Mouse (Mus musculus): ENCODE data around the gene Lmo7. TPM values are rescaled to one million over a fixed set of nuclear protein-coding genes. Genes with fewer than 3 reads are reported as not detected.

The Lmo7 gene
- polyA plus RNA-seq, 1 experiment from 2014 or later = not detected

- no peaks in the 10 kb centered on the region for H3K79me2 ChIP-seq (ENCODE audit: inconsistent target)
- 31% methylated on average over 1 of the region's 1 CpGs for WGBS (ENCODE audit: missing documents)
- H3K27ac ChIP-seq = no peak overlapping the region
- no peak overlapping the region for H3K4me3 ChIP-seq (ENCODE audit: inconsistent target)
- no peaks in the 10 kb centered on the region for H3K36me3 ChIP-seq (ENCODE audit: inconsistent target)
Observed at GRCm38 (mm10) chr14:101762267-101762666, 32.5 kb downstream of the Lmo7 start.

GRCm38 (mm10) chr14:101763762-101764295 lies 34.1 kb downstream of the Lmo7 start:
- Histone ChIP-seq H3K4me3 (ENCODE audit: inconsistent target) (no peak overlapping the region), H3K27ac (no peak overlapping the region), H3K79me2 (ENCODE audit: inconsistent target) (no peaks in the 10 kb centered on the region), H3K36me3 (ENCODE audit: inconsistent target) (no peaks in the 10 kb centered on the region)
- WGBS (ENCODE audit: missing documents) = 85% methylated on average over 3 of the region's 3 CpGs

GRCm38 (mm10) chr14:101771336-101771735 lies 41.6 kb downstream of the Lmo7 start:
- WGBS (ENCODE audit: missing documents) = 87% methylated on average over 5 of the region's 5 CpGs
- no peaks in the 10 kb centered on the region for H3K79me2 ChIP-seq (ENCODE audit: inconsistent target)

DNA sequence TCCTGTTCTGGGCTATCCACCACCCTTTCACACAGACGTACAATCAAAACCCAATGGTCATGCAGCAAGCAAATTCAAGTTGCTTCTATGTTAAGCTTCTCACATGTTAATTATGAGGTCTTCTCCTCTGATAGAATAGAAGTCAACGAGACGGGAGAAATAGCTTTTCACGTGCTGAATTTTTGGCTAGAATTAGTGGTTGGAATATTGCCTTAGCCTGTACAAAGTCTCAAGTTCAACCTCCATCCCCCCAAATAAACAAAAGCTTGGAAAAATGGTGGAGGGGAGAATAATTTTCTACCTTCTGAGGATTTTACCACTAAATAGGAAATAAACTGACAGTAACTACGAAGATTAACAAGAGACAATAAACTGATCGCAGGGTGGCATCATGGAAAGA lies 42.0 kb downstream of the Lmo7 start:
- Histone ChIP-seq H3K79me2 (ENCODE audit: inconsistent target) (no peaks in the 10 kb centered on the region), H3K27ac (no peak overlapping the region), H3K36me3 (ENCODE audit: inconsistent target) (no peaks in the 10 kb centered on the region), H3K4me3 (ENCODE audit: inconsistent target) (no peak overlapping the region)
- 93% methylated on average over 6 of the region's 6 CpGs for WGBS (ENCODE audit: missing documents)

More at GRCm38 (mm10) chr14:101771336-101771735, 41.6 kb downstream of the Lmo7 start:
- no peak overlapping the region for H3K27ac ChIP-seq
- H3K36me3 ChIP-seq (ENCODE audit: inconsistent target) = no peaks in the 10 kb centered on the region
- no peak overlapping the region for H3K4me3 ChIP-seq (ENCODE audit: inconsistent target)

- Histone ChIP-seq H3K27ac (no peak overlapping the region), H3K36me3 (ENCODE audit: inconsistent target) (no peaks in the 10 kb centered on the region), H3K4me3 (ENCODE audit: inconsistent target) (no peak overlapping the region), H3K79me2 (ENCODE audit: inconsistent target) (no peaks in the 10 kb centered on the region)
- 38% methylated on average over 4 of the region's 4 CpGs for WGBS (ENCODE audit: missing documents)
Observed at GRCm38 (mm10) chr14:101774631-101775030, 44.9 kb downstream of the Lmo7 start.

DNA sequence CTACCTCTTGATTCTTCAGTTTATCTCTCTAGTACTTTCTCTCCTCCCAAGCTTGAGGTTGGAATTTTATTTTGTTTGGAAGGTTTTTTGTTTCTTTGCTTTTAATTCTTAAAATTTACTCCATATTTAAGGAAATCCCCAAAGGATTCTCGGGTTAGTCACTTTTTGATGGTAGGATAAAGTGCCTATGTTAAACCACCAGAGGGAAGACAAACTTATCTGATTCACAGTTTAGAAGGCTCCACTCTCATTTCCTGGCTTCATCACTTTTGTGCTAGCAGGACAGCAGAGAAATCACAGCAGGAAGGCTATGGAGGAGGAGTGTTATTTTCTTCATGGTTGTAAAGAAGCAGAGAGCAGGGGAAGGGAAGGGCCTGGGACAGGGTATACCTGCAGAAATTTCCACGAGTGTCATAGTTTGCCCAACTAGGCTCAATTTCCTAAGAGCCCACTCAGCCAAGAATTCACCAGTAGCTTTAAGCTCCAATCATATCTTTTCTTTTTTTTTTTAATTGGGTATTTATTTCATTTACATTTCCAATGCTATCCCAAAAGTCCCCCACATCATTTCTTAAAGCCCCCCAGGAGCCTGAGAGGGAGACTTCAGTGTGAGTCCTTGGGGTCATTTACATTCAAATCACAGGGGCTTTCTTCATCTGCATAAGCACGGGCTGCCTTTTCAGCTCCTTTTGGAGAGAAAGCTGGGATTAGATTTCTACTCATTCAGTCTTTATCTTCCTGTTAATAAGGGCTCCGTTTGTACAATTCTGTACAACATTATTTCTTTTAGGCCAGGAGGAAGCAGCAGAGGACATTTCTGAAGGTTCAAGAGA lies 46.8 kb downstream of the Lmo7 start:
- H3K4me3 ChIP-seq (ENCODE audit: inconsistent target) = no peak overlapping the region
- 72% methylated on average over 4 of the region's 4 CpGs for WGBS (ENCODE audit: missing documents)
- H3K79me2 ChIP-seq (ENCODE audit: inconsistent target) = no peaks in the 10 kb centered on the region
- H3K36me3 ChIP-seq (ENCODE audit: inconsistent target) = no peaks in the 10 kb centered on the region
- no peak overlapping the region for H3K27ac ChIP-seq

- no peak overlapping the region for H3K4me3 ChIP-seq (ENCODE audit: inconsistent target)
- no peak overlapping the region for H3K27ac ChIP-seq
- no peaks in the 10 kb centered on the region for H3K36me3 ChIP-seq (ENCODE audit: inconsistent target)
- no peaks in the 10 kb centered on the region for H3K79me2 ChIP-seq (ENCODE audit: inconsistent target)
- 69% methylated on average over 3 of the region's 3 CpGs for WGBS (ENCODE audit: missing documents)
Observed at GRCm38 (mm10) chr14:101777129-101777493, 47.4 kb downstream of the Lmo7 start.

DNA sequence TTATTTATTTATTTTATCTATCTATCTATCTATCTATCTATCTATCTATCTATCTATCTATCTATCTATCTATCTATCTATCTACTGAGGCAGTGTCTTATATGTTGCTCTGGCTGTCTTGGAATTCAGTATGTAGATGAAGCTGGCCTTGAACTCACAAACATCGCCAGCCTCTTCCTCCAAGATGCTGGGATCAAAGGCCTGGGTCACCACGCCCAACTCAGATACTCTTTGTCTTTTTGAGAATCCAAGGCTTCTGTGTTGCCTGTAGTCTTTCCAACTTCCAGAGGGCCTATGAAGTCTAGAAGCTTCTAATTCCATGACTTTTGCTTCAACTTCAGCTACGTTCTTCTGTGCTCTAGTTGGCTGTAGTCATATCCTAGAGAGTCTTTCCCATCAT lies 48.7 kb downstream of the Lmo7 start:
- Histone ChIP-seq H3K27ac (no peak overlapping the region), H3K79me2 (ENCODE audit: inconsistent target) (no peaks in the 10 kb centered on the region), H3K36me3 (ENCODE audit: inconsistent target) (no peaks in the 10 kb centered on the region), H3K4me3 (ENCODE audit: inconsistent target) (no peak overlapping the region)
- 92% methylated on average over 3 of the region's 3 CpGs for WGBS (ENCODE audit: missing documents)

- 90% methylated on average over 9 of the region's 10 CpGs for WGBS (ENCODE audit: missing documents)
- Histone ChIP-seq H3K27ac (no peak overlapping the region), H3K36me3 (ENCODE audit: inconsistent target) (no peaks in the 10 kb centered on the region), H3K79me2 (ENCODE audit: inconsistent target) (no peaks in the 10 kb centered on the region), H3K4me3 (ENCODE audit: inconsistent target) (no peak overlapping the region)
Observed at GRCm38 (mm10) chr14:101780016-101780415, 50.3 kb downstream of the Lmo7 start.

DNA sequence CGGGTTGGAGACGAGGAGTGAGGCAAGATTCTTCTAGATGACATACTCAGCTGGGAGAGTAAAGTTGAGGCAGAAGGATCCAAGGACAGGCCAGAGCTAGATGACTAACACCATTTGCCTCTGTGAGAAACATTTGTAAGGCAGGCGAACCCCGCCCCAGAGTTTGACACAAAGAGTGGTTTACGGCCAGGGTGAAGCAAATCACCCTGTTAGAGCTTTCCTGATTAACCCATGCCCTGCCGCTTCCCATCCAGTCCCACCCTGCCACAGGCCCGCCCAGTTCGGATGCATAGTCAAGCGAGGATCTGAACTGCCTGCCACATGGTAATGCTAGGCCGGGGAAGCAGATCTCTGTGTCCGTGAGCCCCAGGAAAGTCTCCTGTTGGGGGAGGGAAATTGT lies 51.5 kb downstream of the Lmo7 start:
- 93% methylated on average over 11 of the region's 11 CpGs for WGBS (ENCODE audit: missing documents)
- no peaks in the 10 kb centered on the region for H3K79me2 ChIP-seq (ENCODE audit: inconsistent target)
- H3K27ac ChIP-seq = no peak overlapping the region
- H3K4me3 ChIP-seq (ENCODE audit: inconsistent target) = no peak overlapping the region
- H3K36me3 ChIP-seq (ENCODE audit: inconsistent target) = no peaks in the 10 kb centered on the region

DNA sequence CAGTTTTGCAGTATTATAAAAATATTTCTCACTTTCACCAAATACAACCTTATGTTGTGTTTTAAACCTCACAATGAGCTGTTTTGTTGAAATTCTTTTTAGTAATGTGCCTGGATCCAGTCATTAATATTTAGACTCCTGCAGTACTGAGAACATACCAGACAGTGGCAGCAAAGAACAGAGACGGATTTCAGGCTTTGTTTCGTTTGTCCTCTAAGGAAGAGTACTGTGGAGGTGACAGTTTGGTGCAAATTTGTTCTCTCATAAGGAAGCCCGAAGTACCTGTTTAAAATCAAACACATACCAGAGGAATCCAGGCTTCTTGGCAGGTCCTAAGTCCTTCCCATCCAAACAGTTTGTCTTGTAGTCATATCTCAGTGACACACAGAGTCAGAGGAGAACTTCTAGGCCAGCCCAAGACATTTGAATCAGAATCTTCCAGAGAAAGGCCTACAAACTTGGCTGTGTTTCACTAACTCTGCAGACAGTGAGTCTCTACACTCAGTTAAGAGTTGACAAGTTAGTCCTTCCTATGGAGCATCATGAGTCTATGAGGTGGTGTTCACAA lies 52.3 kb downstream of the Lmo7 start:
- WGBS (ENCODE audit: missing documents) = 9% methylated on average over 3 of the region's 3 CpGs
- Histone ChIP-seq H3K79me2 (ENCODE audit: inconsistent target) (no peaks in the 10 kb centered on the region), H3K4me3 (ENCODE audit: inconsistent target) (no peak overlapping the region), H3K27ac (no peak overlapping the region), H3K36me3 (ENCODE audit: inconsistent target) (no peaks in the 10 kb centered on the region)

DNA sequence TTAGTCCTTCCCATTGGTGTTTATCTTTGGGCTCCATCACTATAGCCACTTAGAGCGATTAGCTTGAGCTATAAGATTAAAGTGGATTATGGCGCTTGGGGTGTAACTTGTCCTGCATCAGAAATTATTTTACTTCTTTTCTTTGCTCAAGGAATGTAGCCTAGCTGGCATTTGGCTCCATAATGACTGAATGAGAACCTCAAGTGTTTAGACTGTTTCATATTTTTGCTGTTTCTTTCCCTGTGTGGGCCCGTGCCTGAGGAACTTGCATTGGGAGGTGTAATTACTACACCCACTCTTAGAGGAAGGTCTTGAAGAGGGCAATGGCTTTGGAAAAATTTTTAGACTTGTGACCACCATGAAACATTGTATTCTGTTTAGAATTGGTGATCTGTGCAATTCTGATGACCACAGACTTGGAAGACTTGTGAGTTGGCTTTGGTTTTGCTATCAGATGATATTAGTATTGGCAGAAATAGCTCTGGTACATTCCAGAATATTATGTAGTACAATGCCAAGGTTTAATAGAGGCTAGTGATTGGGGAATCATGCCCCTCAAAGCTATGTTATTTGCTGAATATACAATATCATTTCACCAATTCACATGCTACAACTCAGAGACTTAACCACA lies 54.7 kb downstream of the Lmo7 start:
- WGBS (ENCODE audit: missing documents) = 91% methylated on average over 3 of the region's 3 CpGs
- Histone ChIP-seq H3K79me2 (ENCODE audit: inconsistent target) (no peaks in the 10 kb centered on the region), H3K27ac (no peak overlapping the region), H3K4me3 (ENCODE audit: inconsistent target) (no peak overlapping the region), H3K36me3 (ENCODE audit: inconsistent target) (no peaks in the 10 kb centered on the region)

DNA sequence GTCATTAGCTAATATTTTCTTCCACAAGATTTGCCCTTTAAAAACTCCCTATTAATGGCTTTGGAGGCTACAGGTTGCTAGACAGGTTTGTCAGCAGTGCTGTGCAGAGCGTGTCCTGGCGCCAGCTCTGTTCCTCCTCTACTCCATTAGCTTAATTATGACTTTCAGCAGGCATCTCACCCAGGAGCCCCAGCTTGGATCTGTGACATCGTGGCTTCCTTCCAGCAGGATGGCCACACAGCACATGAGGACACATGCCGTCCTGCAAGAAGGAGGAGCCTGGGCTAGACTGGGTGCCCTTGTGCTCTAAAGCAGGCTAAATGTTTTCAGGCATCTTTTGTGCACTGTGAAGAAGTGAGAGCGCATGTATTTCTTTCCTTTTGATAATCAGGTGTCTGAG lies 58.1 kb downstream of the Lmo7 start:
- Histone ChIP-seq H3K27ac (no peak overlapping the region), H3K36me3 (ENCODE audit: inconsistent target) (no peaks in the 10 kb centered on the region), H3K79me2 (ENCODE audit: inconsistent target) (no peaks in the 10 kb centered on the region), H3K4me3 (ENCODE audit: inconsistent target) (no peak overlapping the region)
- WGBS (ENCODE audit: missing documents) = 88% methylated on average over 5 of the region's 5 CpGs

DNA sequence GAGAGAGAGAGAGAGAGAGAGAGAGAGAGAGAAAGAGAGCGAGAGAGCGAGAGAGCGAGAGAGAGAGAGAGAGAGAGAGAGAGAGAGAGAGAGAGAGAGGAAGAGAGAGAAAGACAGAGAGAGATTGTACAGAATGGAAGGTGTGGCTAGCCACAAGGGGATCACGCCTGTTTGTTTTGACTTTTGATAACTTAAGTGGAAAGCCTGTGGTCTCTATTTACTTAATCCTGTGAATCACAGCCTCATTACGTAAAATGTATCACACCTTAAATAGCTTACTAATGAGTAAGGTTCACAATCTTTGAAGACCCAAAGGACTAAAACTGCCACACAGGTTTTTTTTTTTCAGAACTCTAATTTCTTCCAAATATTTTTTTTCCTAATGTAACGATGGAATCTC lies 58.7 kb downstream of the Lmo7 start:
- Histone ChIP-seq H3K36me3 (ENCODE audit: inconsistent target) (no peaks in the 10 kb centered on the region), H3K27ac (no peak overlapping the region), H3K4me3 (ENCODE audit: inconsistent target) (no peak overlapping the region), H3K79me2 (ENCODE audit: inconsistent target) (no peaks in the 10 kb centered on the region)
- WGBS (ENCODE audit: missing documents) = 89% methylated on average over 5 of the region's 6 CpGs

- no peaks in the 10 kb centered on the region for H3K36me3 ChIP-seq (ENCODE audit: inconsistent target)
- no peaks in the 10 kb centered on the region for H3K79me2 ChIP-seq (ENCODE audit: inconsistent target)
- 91% methylated on average over 10 of the region's 10 CpGs for WGBS (ENCODE audit: missing documents)
Observed at GRCm38 (mm10) chr14:101794553-101795177, 64.9 kb downstream of the Lmo7 start.

More at GRCm38 (mm10) chr14:101794553-101795177, 64.9 kb downstream of the Lmo7 start:
- H3K27ac ChIP-seq = no peak overlapping the region
- no peak overlapping the region for H3K4me3 ChIP-seq (ENCODE audit: inconsistent target)
